Mouse (Mus musculus) embryonic facial prominence, embryonic 11.5 days (tissue): ENCODE data around the gene Tgm3. TPM values are rescaled to one million over a fixed set of nuclear protein-coding genes. Genes with fewer than 3 reads are reported as not detected.

Experiments
- ATAC-seq: fragments of 200-750 bp; cut with Nextera tagmentation; replicated peaks from 2 replicates; pipeline ENCODE4 v1.8.0; 2017; ENCODE audit warnings: low read depth; ENCODE audit not compliant: insufficient number of reproducible peaks, low FRiP score, low TSS enrichment
- DNase-seq: peaks from one replicate; pipeline ENCODE4 v3.0.0-alpha.2; 2015; ENCODE audit warnings: low spot score
- H3K27ac ChIP-seq: fragments of 300-500 bp; sonication (generic); replicated peaks from 2 replicates; pipeline ENCODE4 v1.5.1; 2014; ENCODE audit warnings: mild to moderate bottlenecking, low read depth, low read length, control low read depth
- H3K27me3 ChIP-seq: fragments of 300-500 bp; sonication (generic); 2 replicates; pipeline ENCODE4 v1.6.1; 2014; ENCODE audit warnings: mild to moderate bottlenecking, low read length, moderate library complexity, mixed read lengths; ENCODE audit not compliant: control insufficient read depth, insufficient read depth
- H3K36me3 ChIP-seq: fragments of 300-500 bp; sonication (generic); replicated peaks from 2 replicates; pipeline ENCODE4 v1.6.1; 2014; ENCODE audit warnings: low read depth, mild to moderate bottlenecking, low read length, moderate library complexity, mixed read lengths; ENCODE audit not compliant: control insufficient read depth, insufficient read depth
- H3K4me1 ChIP-seq: fragments of 300-500 bp; sonication (generic); 2 replicates; pipeline ENCODE4 v1.6.1; 2014; ENCODE audit warnings: low read length, mixed read lengths; ENCODE audit not compliant: control insufficient read depth, insufficient read depth
- H3K4me2 ChIP-seq: fragments of 300-500 bp; sonication (generic); 2 replicates; pipeline ENCODE4 v1.6.1; 2014; ENCODE audit warnings: low read depth, mild to moderate bottlenecking, control low read depth, low read length, moderate library complexity
- H3K4me3 ChIP-seq: fragments of 300-500 bp; sonication (generic); 2 replicates; pipeline ENCODE4 v1.5.1; 2014; ENCODE audit warnings: low read depth, low read length, control low read depth
- H3K9ac ChIP-seq: fragments of 300-500 bp; sonication (generic); replicated peaks from 2 replicates; pipeline ENCODE4 v1.6.1; 2014; ENCODE audit warnings: mild to moderate bottlenecking, control low read depth, low read length
- H3K9me3 ChIP-seq: fragments of 300-500 bp; sonication (generic); replicated peaks from 2 replicates; pipeline ENCODE4 v1.6.1; 2016; ENCODE audit warnings: mild to moderate bottlenecking, low read length, inconsistent platforms, mixed read lengths; ENCODE audit not compliant: control insufficient read depth
- WGBS: fragments of 180-500 bp; shearing (Covaris S2); extraction: QIAGEN DNeasy Blood & Tissue Kit; methylation state at CpG from one replicate; pipeline ENCODE4 v1.1.7; 2014; 5-methylcytosine and 5-hydroxymethylcytosine counted together
- polyA plus RNA-seq: library from polyadenylated mRNA; unstranded; fragments of >200 nt; fragmentation: Nextera tagmentation; extraction: Ambion mirVana; gene quantifications from 2 replicates; pipeline ENCODE4 v1.2.1, GENCODE M21; 2014

Tgm3 gene
- polyA plus RNA-seq: not detected in 2 replicates

DNA sequence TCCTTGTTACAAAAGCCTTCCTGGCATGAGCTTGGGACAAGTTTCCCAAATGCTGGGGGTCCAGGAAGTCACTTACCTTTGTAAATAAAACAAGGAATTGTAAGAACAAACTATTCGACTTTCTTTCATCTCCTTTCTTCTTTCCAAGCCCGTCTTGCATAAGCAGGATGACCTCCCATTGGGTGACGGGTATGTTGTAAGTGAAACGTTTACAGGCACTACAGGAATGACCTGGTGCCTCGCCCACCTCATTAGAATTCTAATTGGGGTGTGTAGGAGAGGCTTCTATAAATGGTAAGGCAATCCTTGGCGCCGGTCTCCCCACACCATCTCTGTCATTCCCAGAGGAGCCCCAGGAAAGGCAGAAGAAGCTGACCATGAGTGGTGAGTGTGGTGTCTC lies at the start of gene Tgm3:
TSS of gene Tgm3 (plus strand) at position 324 of the 400 bp plus-strand sequence.
- Histone ChIP-seq H3K4me2 (no peak within 1 kb of the TSS), H3K27me3 (no peaks in the 10 kb centered on the region), H3K9ac (no peak within 1 kb of the TSS), H3K9me3 (no peaks in the 10 kb centered on the region), H3K27ac (no peak within 1 kb of the TSS), H3K36me3 (no peaks in the 10 kb centered on the region), H3K4me1 (no peaks in the 10 kb centered on the region), H3K4me3 (no peak within 1 kb of the TSS)
- 42% methylated on average over 7 of the region's 7 CpGs for WGBS
- DNase-seq (no peak), ATAC-seq (no peak)

- 89% methylated on average over 4 of the region's 4 CpGs for WGBS
- H3K9me3 ChIP-seq: no peaks in the 10 kb centered on the region
- no peak for ATAC-seq
- no peaks in the 10 kb centered on the region for H3K4me1 ChIP-seq
- no peak overlapping the region for H3K27ac ChIP-seq
- H3K27me3 ChIP-seq: no peaks in the 10 kb centered on the region
- no peak overlapping the region for H3K9ac ChIP-seq
- DNase-seq: no peak
- no peaks in the 10 kb centered on the region for H3K36me3 ChIP-seq
- no peak overlapping the region for H3K4me2 ChIP-seq
- no peak overlapping the region for H3K4me3 ChIP-seq
These were observed 31.5 kb upstream of the Tgm3 start for GRCm38 (mm10) chr2:129980608-129981007.

- no peak overlapping the region for H3K4me3 ChIP-seq
- DNase-seq: no peak
- no peaks in the 10 kb centered on the region for H3K4me1 ChIP-seq
- H3K9ac ChIP-seq: no peak overlapping the region
- 86% methylated on average over 6 of the region's 6 CpGs for WGBS
- no peak for ATAC-seq
- no peak overlapping the region for H3K27ac ChIP-seq
- no peaks in the 10 kb centered on the region for H3K27me3 ChIP-seq
- H3K36me3 ChIP-seq: no peaks in the 10 kb centered on the region
- H3K9me3 ChIP-seq: no peaks in the 10 kb centered on the region
- H3K4me2 ChIP-seq: no peak overlapping the region
These were observed 24.6 kb upstream of the Tgm3 start for GRCm38 (mm10) chr2:129987527-129988045.

- Histone ChIP-seq H3K9ac (no peak overlapping the region), H3K27ac (no peak overlapping the region), H3K4me3 (no peak overlapping the region), H3K27me3 (no peaks in the 10 kb centered on the region), H3K9me3 (no peaks in the 10 kb centered on the region), H3K4me1 (no peaks in the 10 kb centered on the region), H3K36me3 (no peaks in the 10 kb centered on the region), H3K4me2 (no peak overlapping the region)
- 92% methylated on average over 2 of the region's 2 CpGs for WGBS
- ATAC-seq (no peak), DNase-seq (no peak)
These were observed 22.5 kb upstream of the Tgm3 start for GRCm38 (mm10) chr2:129989646-129990045.

GRCm38 (mm10) chr2:129994468-129994867 lies 17.7 kb upstream of the Tgm3 start:
- Histone ChIP-seq H3K27me3 (no peaks in the 10 kb centered on the region), H3K4me1 (no peaks in the 10 kb centered on the region), H3K27ac (no peak overlapping the region), H3K9me3 (no peaks in the 10 kb centered on the region), H3K9ac (no peak overlapping the region), H3K36me3 (no peaks in the 10 kb centered on the region), H3K4me2 (no peak overlapping the region), H3K4me3 (no peak overlapping the region)
- DNase-seq (no peak), ATAC-seq (no peak)
- 64% methylated on average over 3 of the region's 3 CpGs for WGBS

- H3K4me1 ChIP-seq: no peaks in the 10 kb centered on the region
- no peak for DNase-seq
- H3K4me3 ChIP-seq: no peak overlapping the region
- no peak overlapping the region for H3K4me2 ChIP-seq
- H3K27ac ChIP-seq: no peak overlapping the region
- no peak for ATAC-seq
- H3K36me3 ChIP-seq: no peaks in the 10 kb centered on the region
- WGBS: 64% methylated on average over 7 of the region's 7 CpGs
- no peaks in the 10 kb centered on the region for H3K27me3 ChIP-seq
- H3K9ac ChIP-seq: no peak overlapping the region
- no peaks in the 10 kb centered on the region for H3K9me3 ChIP-seq
These were observed 13.7 kb upstream of the Tgm3 start for GRCm38 (mm10) chr2:129998476-129998875.

GRCm38 (mm10) chr2:129999296-129999695 lies 12.9 kb upstream of the Tgm3 start:
- Histone ChIP-seq H3K36me3 (no peaks in the 10 kb centered on the region), H3K4me1 (no peaks in the 10 kb centered on the region), H3K27ac (no peak overlapping the region), H3K4me3 (no peak overlapping the region), H3K27me3 (no peaks in the 10 kb centered on the region), H3K9ac (no peak overlapping the region), H3K4me2 (no peak overlapping the region), H3K9me3 (no peaks in the 10 kb centered on the region)
- ATAC-seq: no peak
- DNase-seq: no peak
- WGBS: 88% methylated on average over 4 of the region's 4 CpGs

DNA sequence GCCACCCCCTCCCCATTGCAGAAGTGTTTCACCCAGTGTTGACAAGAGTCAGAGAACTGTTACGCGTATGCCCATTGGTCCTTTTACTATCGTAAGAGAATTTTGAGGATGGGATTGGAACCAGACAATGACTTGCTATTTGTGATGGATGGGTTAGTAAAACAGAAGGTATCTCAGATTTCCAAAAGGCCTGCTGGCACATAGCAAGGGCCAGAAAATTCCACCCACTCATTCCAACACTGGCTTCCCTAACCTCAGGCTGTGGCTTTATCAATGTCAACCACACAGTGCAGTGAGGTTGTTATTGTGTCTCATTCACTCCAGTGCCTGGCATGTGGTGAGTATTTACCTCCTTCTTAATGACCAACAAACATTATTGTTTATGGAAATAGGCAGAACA lies 11.5 kb upstream of the Tgm3 start:
- WGBS: 95% methylated on average over 3 of the region's 3 CpGs
- H3K27me3 ChIP-seq: no peaks in the 10 kb centered on the region
- no peak overlapping the region for H3K9ac ChIP-seq
- no peak overlapping the region for H3K4me2 ChIP-seq
- no peaks in the 10 kb centered on the region for H3K36me3 ChIP-seq
- no peak for DNase-seq
- no peak for ATAC-seq
- H3K9me3 ChIP-seq: no peaks in the 10 kb centered on the region
- no peak overlapping the region for H3K27ac ChIP-seq
- H3K4me3 ChIP-seq: no peak overlapping the region
- H3K4me1 ChIP-seq: no peaks in the 10 kb centered on the region
